Mouse (Mus musculus) lung, embryonic 15.5 days (tissue): ENCODE measurements at regions not wholly inside any gene's neighbourhood (a gene's known extent, or its start where the extent isn't known, plus 50 kb on each side); places are given as distances from the start of the nearest gene placed in this dataset.

ENCODE experiments used
- ATAC-seq: fragments of 200-750 bp; cut with Nextera tagmentation; 2 replicates; pipeline ENCODE4 v1.8.0; 2017; ENCODE audit warnings: moderate number of reproducible peaks, borderline replicate concordance; ENCODE audit not compliant: low FRiP score, low TSS enrichment; ENCODE audit errors: extremely low read depth
- H3K27ac ChIP-seq: fragments of 300-500 bp; sonication (generic); 2 replicates; pipeline ENCODE4 v1.5.1; 2015; ENCODE audit warnings: moderate library complexity, mild to moderate bottlenecking, inconsistent platforms
- H3K27me3 ChIP-seq: fragments of 300-500 bp; sonication (generic); 2 replicates; pipeline ENCODE4 v1.6.1; 2015; ENCODE audit warnings: inconsistent platforms
- H3K36me3 ChIP-seq: fragments of 300-500 bp; sonication (generic); 2 replicates; pipeline ENCODE4 v1.6.1; 2015; ENCODE audit warnings: inconsistent platforms
- H3K4me1 ChIP-seq: fragments of 300-500 bp; sonication (generic); 2 replicates; pipeline ENCODE4 v1.6.1; 2015; ENCODE audit warnings: inconsistent platforms
- H3K4me2 ChIP-seq: fragments of 300-500 bp; sonication (generic); 2 replicates; pipeline ENCODE4 v1.6.1; 2015; ENCODE audit warnings: inconsistent platforms, mild to moderate bottlenecking, moderate library complexity
- H3K4me3 ChIP-seq: fragments of 300-500 bp; sonication (generic); 2 replicates; pipeline ENCODE4 v1.5.1; 2015; ENCODE audit warnings: mild to moderate bottlenecking, inconsistent platforms
- H3K9ac ChIP-seq: fragments of 300-500 bp; sonication (generic); 2 replicates; pipeline ENCODE4 v1.6.1; 2015; ENCODE audit warnings: inconsistent platforms
- H3K9me3 ChIP-seq: fragments of 300-500 bp; sonication (generic); 2 replicates; pipeline ENCODE4 v1.6.1; 2016; ENCODE audit warnings: inconsistent platforms
- WGBS: fragments of 180-500 bp; shearing (Covaris S2); methylation state at CpG from one replicate; pipeline ENCODE4 v1.1.7; 2015; 5-methylcytosine and 5-hydroxymethylcytosine counted together

DNA sequence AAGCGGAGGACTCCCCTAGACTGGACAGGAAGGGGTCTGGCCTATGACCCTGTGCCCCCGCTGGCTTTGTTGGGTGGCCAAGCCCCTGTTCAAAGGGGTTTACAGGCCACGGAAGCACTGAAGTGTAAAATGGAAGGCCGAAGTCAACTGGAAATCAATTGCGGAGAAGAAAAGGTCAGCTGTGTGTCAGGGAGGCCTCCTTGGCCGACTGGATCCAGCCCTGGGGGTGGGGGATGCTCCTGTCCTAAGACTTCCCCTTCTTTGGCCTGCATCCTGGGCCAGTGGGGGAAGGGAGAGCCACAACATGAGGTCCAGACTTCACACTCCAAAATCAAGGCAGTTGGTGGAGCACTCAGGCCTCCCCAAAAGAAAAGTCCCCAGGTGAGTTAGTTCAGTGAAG, 66.4 kb upstream of the Ret start:
- no peak overlapping the region for H3K4me2 ChIP-seq
- no peaks in the 10 kb centered on the region for H3K36me3 ChIP-seq
- H3K27ac ChIP-seq: no peak overlapping the region
- no peak for ATAC-seq
- no peaks in the 10 kb centered on the region for H3K9me3 ChIP-seq
- no peak overlapping the region for H3K9ac ChIP-seq
- no peaks in the 10 kb centered on the region for H3K27me3 ChIP-seq
- no peaks in the 10 kb centered on the region for H3K4me1 ChIP-seq
- WGBS: 36% methylated on average over 6 of the region's 6 CpGs
- H3K4me3 ChIP-seq: no peak overlapping the region

- Histone ChIP-seq H3K4me2 (no peak overlapping the region), H3K9ac (no peak overlapping the region), H3K9me3 (no peaks in the 10 kb centered on the region), H3K4me3 (no peak overlapping the region), H3K27me3 (no peaks in the 10 kb centered on the region), H3K27ac (no peak overlapping the region), H3K36me3 (no peaks in the 10 kb centered on the region), H3K4me1 (no peaks in the 10 kb centered on the region)
- no peak for ATAC-seq
- WGBS: 49% methylated on average over 5 of the region's 5 CpGs
Measured at GRCm38 (mm10) chr6:118259881-118260280, 62.4 kb upstream of the Ret start.

GRCm38 (mm10) chr6:118254871-118255270, 57.4 kb upstream of the Ret start:
- H3K27me3 ChIP-seq: no peaks in the 10 kb centered on the region
- no peak overlapping the region for H3K9ac ChIP-seq
- no peak overlapping the region for H3K4me2 ChIP-seq
- WGBS: 63% methylated on average over 5 of the region's 5 CpGs
- H3K4me1 ChIP-seq: no peaks in the 10 kb centered on the region
- H3K27ac ChIP-seq: no peak overlapping the region
- ATAC-seq: no peak
- H3K4me3 ChIP-seq: no peak overlapping the region
- no peaks in the 10 kb centered on the region for H3K9me3 ChIP-seq
- H3K36me3 ChIP-seq: no peaks in the 10 kb centered on the region

DNA sequence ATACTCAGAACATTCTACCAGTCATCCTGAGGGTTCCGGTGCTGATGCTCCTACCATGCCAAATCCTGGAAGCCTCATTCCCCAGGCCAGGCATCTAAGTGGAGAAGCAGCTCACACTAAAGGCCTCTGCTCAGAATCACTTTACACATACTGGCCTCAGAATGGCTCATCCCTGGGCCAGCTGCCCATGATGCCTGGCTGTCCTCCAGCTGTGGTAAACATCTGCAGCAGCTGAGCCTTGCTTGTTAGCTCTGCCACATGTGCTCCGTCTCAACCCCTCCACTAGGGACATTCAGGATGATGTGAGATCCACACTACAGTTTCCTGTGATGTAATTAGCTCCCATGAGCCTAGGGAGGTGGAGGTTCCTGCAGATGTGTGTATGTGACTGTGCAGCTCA, 55.2 kb upstream of the Ret start:
- H3K36me3 ChIP-seq: no peaks in the 10 kb centered on the region
- 57% methylated on average over 2 of the region's 2 CpGs for whole genome bisulfite sequencing
- no peaks in the 10 kb centered on the region for H3K27me3 ChIP-seq
- H3K4me2 ChIP-seq: no peak overlapping the region
- no peaks in the 10 kb centered on the region for H3K9me3 ChIP-seq
- H3K4me3 ChIP-seq: no peak overlapping the region
- H3K9ac ChIP-seq: no peak overlapping the region
- H3K4me1 ChIP-seq: no peaks in the 10 kb centered on the region
- no peak overlapping the region for H3K27ac ChIP-seq
- 0 out of 2 replicates have a peak, but pooled peaks have one; percentile 52 for ATAC-seq

- no peak for ATAC-seq
- WGBS: 55% methylated on average over 1 of the region's 1 CpGs
- Histone ChIP-seq H3K27me3 (no peaks in the 10 kb centered on the region), H3K4me3 (no peak overlapping the region), H3K36me3 (no peaks in the 10 kb centered on the region), H3K9ac (no peak overlapping the region), H3K9me3 (no peaks in the 10 kb centered on the region), H3K4me1 (no peaks in the 10 kb centered on the region), H3K4me2 (no peak overlapping the region), H3K27ac (no peak overlapping the region)
Measured at GRCm38 (mm10) chr6:118251131-118251530, 53.6 kb upstream of the Ret start.

DNA sequence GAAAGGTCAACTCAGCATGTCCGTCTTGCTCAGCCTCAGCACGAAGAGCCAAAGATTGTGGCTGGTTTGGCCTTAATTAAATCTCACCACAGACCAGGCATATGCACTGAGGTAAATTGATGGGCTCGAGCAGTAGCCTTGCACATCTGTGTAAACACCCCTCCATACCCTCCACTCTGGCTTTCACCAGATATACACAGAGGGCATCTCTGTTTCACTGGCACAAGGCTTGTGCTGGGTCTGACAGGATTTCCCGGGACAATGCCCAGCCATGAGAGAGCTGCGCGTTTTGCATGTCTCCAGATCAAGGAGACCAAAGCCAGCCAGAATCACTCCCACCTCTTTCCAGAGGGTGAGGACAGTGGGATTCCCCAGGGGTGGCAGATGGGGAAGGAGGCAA, 52.5 kb upstream of the Ret start:
- 84% methylated on average over 6 of the region's 6 CpGs for WGBS
- H3K4me1 ChIP-seq: no peaks in the 10 kb centered on the region
- no peak for ATAC-seq
- no peak overlapping the region for H3K27ac ChIP-seq
- no peak overlapping the region for H3K9ac ChIP-seq
- no peak overlapping the region for H3K4me2 ChIP-seq
- no peak overlapping the region for H3K4me3 ChIP-seq
- no peaks in the 10 kb centered on the region for H3K36me3 ChIP-seq
- H3K27me3 ChIP-seq: no peaks in the 10 kb centered on the region
- H3K9me3 ChIP-seq: no peaks in the 10 kb centered on the region
